Mouse (Mus musculus) lung, postnatal 0 days (tissue): ENCODE results near the gene B830017H08Rik. TPM values are rescaled to one million over a fixed set of nuclear protein-coding genes. Genes with fewer than 3 reads are reported as not detected.

ENCODE experiments used
- ATAC-seq: fragments of 200-750 bp; cut with Nextera tagmentation; 2 replicates; pipeline ENCODE4 v1.8.0; 2017; ENCODE audit warnings: moderate library complexity
- DNase-seq: peaks from one replicate; pipeline ENCODE4 v3.0.0-alpha.2; 2016; ENCODE audit warnings: low spot score
- H3K27ac ChIP-seq: fragments of 300-500 bp; sonication (generic); 2 replicates; pipeline ENCODE4 v1.5.1; 2014; ENCODE audit warnings: antibody characterized with exemption, mild to moderate bottlenecking, low read length, mixed read lengths
- H3K27me3 ChIP-seq: fragments of 300-500 bp; sonication (generic); replicated peaks from 2 replicates; pipeline ENCODE4 v1.6.1; 2014; ENCODE audit warnings: low read length, mixed read lengths; ENCODE audit not compliant: insufficient read depth
- H3K36me3 ChIP-seq: fragments of 300-500 bp; sonication (generic); 2 replicates; pipeline ENCODE4 v1.6.1; 2014; ENCODE audit warnings: low read length, mixed read lengths; ENCODE audit not compliant: insufficient read depth
- H3K4me1 ChIP-seq: fragments of 300-500 bp; sonication (generic); 2 replicates; pipeline ENCODE4 v1.6.1; 2014; ENCODE audit warnings: antibody characterized with exemption, low read depth, low read length, mixed read lengths; ENCODE audit not compliant: insufficient read depth
- H3K4me2 ChIP-seq: fragments of 300-500 bp; sonication (generic); replicated peaks from 2 replicates; pipeline ENCODE4 v1.6.1; 2014; ENCODE audit warnings: low read depth, mild to moderate bottlenecking, low read length, moderate library complexity, mixed read lengths
- H3K4me3 ChIP-seq: fragments of 300-500 bp; sonication (generic); 2 replicates; pipeline ENCODE4 v1.5.1; 2014; ENCODE audit warnings: low read depth, low read length
- H3K9ac ChIP-seq: fragments of 300-500 bp; sonication (generic); replicated peaks from 2 replicates; pipeline ENCODE4 v1.6.1; 2014; ENCODE audit warnings: low read depth, mild to moderate bottlenecking
- H3K9me3 ChIP-seq: fragments of 300-500 bp; sonication (generic); 2 replicates; pipeline ENCODE4 v1.6.1; 2016; ENCODE audit warnings: low read length, mixed read lengths
- CTCF ChIP-seq: IDR thresholded peaks from 2 replicates; pipeline ENCODE4 v1.5.1; 2016; ENCODE audit warnings: antibody characterized with exemption, mild to moderate bottlenecking
- EP300 ChIP-seq: IDR thresholded peaks from 2 replicates; pipeline ENCODE4 v1.6.1; 2016; ENCODE audit warnings: antibody characterized with exemption, mild to moderate bottlenecking, control low read depth
- WGBS: fragments of 180-500 bp; shearing (Covaris S2); extraction: QIAGEN DNeasy Blood & Tissue Kit; methylation state at CpG from one replicate; pipeline ENCODE4 v1.1.7; 2014; 5-methylcytosine and 5-hydroxymethylcytosine counted together
- polyA plus RNA-seq: library from polyadenylated mRNA; unstranded; fragments of >200 nt; fragmentation: Nextera tagmentation; extraction: Ambion mirVana; gene quantifications from 2 replicates; pipeline ENCODE4 v1.2.1, GENCODE M21; 2015

Gene B830017H08Rik
- polyA plus RNA-seq, 1 experiment from 2014 or later, result not detected

DNA sequence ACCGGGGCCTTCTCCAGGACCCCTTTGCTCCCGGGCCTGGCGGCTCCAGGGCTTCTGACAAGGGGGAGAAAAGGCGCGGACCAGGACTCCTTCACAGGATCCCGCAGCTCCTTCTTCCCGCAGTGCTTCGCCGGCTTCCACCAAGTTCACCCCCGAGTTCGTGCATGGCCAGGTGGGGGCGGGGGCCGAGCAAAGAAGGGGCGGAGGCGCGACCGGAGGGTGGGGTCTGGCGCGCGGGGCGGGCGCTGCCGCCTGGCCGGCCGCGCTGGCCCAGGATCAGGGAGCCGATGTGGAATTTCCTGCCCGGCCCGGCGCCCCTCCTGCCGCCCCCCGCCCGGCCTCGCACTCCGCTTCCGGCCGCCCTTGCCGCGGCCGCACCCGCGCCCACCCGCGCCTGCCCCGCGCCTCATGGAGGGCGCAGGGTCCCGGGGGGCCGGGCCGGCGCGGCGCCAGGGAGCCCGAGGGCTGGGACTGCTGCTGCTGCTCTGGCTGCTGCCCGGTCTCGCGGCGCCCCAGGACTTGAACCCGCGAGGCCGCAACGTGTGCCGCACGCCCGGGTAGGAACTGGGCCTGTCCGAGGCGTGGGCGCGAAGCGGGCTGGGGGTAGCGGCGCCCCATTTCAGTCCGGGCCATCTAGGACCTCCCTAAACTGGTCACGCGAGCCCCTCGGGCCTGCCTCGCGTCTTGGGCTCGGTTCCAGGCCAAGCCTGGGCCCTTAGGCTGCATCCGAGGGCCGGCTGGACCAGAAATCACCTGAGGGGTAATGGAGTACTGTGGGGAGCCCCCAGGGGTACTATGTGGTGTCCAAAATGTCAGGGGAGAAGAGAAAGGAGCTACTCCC is 35.7 kb upstream of the B830017H08Rik start, which contains the start of gene Scarf2:
Gene Scarf2 (plus strand): TSS at position 312 of the 841 bp plus-strand sequence.
- H3K9me3 ChIP-seq, result no peaks in the 10 kb centered on the region
- TF ChIP-seq EP300 (no peak), CTCF (no peak)
- peak; percentile 87 for DNase-seq
- 2% methylated on average over 42 of the region's 81 CpGs for WGBS
- peaks cover 7% of the 10 kb centered on the region; the same call in 1 of the 2 replicates for H3K4me1 ChIP-seq
- H3K27me3 ChIP-seq, result peaks cover 11% of the 10 kb centered on the region; the same call in 1 of the 2 replicates
- ATAC-seq, result peak; percentile 54
- peak within 1 kb of the TSS; percentile 94 for H3K27ac ChIP-seq
- H3K9ac ChIP-seq, result peak within 1 kb of the TSS; percentile 58
- peak within 1 kb of the TSS; percentile 81 for H3K4me2 ChIP-seq
- H3K36me3 ChIP-seq, result no peaks in the 10 kb centered on the region
- peak within 1 kb of the TSS; percentile 52 for H3K4me3 ChIP-seq

DNA sequence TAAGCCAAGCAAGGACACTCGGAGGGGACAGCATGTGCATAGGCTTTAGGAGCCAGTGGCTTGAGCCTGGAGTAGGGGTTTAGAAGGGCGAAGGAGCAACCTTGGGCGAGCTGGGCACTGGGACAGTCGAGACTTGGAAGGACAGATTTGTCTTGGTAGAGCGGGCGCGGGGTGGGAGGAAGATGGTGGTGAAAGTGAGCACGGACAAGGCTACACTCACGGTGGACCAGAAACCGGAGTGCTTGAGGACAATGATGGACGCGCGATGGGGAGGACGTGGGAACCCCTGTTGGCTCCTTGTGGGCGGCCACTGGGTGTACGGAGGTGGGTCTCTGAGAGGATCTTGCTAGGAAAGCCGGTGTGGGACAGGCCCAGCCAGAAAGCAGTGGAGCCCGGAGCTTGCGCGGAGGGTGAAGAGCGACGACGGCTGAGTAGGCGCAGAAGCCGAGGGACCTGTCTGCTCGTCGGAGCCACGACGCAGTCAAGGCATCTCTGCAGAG is 35.1 kb upstream of the B830017H08Rik start:
- Histone ChIP-seq H3K4me2 (peak overlapping the region; percentile 81), H3K9ac (peak overlapping the region; percentile 58), H3K27ac (peak overlapping the region; percentile 94), H3K4me3 (peak overlapping the region; percentile 52), H3K27me3 (peaks cover 18% of the 10 kb centered on the region; the same call in 1 of the 2 replicates), H3K4me1 (peaks cover 14% of the 10 kb centered on the region; the same call in 1 of the 2 replicates), H3K9me3 (no peaks in the 10 kb centered on the region), H3K36me3 (no peaks in the 10 kb centered on the region)
- 5% methylated on average over 29 of the region's 29 CpGs for WGBS
- DNase-seq, result peak; percentile 31
- no peak for TF ChIP-seq CTCF
- 0 out of 2 replicates have a peak, but pooled peaks have one; percentile 1 for ATAC-seq

DNA sequence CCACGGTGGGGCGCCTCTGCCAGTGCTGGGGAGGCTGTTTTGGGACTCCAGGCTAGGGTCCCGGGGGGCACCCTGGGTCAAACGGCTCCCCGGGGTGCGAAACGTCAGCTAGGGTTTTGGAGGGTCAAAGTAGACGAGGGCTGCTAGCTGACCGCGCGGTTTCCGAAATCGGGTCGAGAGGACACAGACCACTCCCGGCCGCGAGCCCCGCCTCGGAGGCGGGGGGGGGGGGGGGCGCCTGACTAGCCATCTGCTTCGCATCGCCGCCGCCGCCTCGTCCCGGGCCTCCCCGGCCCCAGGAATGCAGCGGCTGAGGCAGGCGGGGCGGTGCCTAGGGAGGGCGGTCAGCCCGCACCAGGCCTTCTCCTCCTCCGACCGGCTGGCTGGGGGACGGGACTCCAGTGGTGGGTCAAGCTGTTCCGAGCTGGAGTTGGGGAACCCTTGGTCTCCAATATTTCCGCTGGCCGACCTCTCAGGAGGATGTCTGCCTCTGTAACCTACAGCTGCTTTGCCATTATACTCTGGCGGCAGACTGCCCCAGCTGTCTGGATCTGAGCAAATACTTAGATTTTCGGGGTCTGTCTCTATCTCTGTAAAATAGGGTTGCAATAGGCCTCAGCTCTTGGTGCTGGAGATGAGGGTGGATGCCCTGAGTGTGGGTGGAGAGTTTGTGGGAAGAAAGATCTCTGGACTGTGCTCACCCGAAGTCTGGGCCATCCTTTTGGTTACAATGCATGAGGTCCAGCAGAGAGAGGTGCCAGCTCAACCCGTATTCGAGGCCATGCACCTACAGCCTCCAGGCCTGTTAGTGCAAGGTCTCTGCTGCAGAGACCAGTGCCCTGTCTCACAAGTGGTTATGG is 34.4 kb upstream of the B830017H08Rik start:
- DNase-seq, result peak; percentile 92
- ATAC-seq, result peak; percentile 76
- Histone ChIP-seq H3K27ac (peak overlapping the region; percentile 94), H3K4me2 (peak overlapping the region; percentile 81), H3K9me3 (no peaks in the 10 kb centered on the region), H3K4me1 (peaks cover 16% of the 10 kb centered on the region; the same call in 1 of the 2 replicates), H3K36me3 (no peaks in the 10 kb centered on the region), H3K9ac (peak overlapping the region; percentile 58), H3K27me3 (peaks cover 22% of the 10 kb centered on the region; the same call in 1 of the 2 replicates), H3K4me3 (peak overlapping the region; percentile 52)
- 11% methylated on average over 28 of the region's 45 CpGs for WGBS
- TF ChIP-seq EP300 (no peak), CTCF (no peak)

DNA sequence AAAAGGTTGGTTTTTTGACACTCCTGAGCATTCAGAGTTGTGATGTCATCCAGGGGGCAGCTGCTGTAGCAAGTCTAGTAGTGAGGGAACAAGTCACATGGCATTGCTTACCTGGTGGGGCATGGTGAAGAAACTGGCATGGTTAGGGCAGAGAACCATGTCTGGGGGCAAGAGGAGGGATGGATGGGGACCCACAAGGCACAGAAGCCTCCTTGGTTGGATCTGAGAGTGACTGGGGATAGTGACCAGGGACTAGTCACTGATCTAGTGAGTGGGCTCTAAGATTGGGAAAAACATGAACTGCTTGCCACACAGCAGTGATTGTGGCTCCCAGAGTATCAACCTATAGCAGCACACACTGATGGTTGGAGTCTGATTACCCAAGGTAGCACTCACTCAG is 33.3 kb upstream of the B830017H08Rik start:
- Histone ChIP-seq H3K4me3 (no peak overlapping the region), H3K9me3 (no peaks in the 10 kb centered on the region), H3K36me3 (no peaks in the 10 kb centered on the region), H3K27me3 (peaks cover 28% of the 10 kb centered on the region), H3K27ac (no peak overlapping the region), H3K4me1 (peaks cover 23% of the 10 kb centered on the region; the same call in 1 of the 2 replicates), H3K9ac (no peak overlapping the region), H3K4me2 (no peak overlapping the region)
- no peak for ATAC-seq
- TF ChIP-seq CTCF (no peak), EP300 (no peak)
- no peak for DNase-seq

DNA sequence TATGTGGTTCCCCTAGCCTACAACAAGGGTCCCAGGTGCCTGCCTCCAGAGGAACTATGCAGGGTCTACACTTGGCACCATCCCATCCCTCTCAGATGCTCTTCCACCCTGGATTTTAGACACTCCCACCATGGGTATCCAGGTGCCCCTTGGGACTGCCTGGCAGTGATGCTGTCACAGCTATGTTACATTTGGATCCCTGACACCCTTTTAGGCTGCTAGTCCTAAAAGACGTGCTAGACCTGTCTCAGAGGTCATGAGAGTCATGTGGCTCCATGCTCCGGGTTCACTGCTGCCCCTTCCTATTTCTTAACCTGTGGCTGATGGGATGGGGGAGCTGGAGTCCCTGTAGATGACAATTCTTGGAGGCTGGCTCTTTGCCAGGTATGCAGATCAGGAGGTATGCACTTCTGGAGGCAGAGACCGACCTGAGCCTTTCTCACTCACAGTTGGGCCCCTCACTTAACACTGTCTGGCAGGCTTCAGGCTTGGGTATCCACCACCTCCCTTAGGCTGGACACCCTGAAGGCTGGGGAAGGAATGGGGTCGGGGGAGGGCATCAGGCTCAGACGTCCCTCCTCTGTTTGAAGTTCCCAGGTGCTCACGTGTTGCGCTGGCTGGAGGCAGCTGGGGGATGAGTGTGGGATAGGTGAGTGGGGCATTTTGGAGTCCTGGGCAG is 31.0 kb upstream of the B830017H08Rik start:
- no peaks in the 10 kb centered on the region for H3K9me3 ChIP-seq
- ATAC-seq, result no peak
- DNase-seq, result no peak
- H3K4me1 ChIP-seq, result peaks cover 26% of the 10 kb centered on the region
- WGBS, result 24% methylated on average over 7 of the region's 7 CpGs
- no peak overlapping the region for H3K4me2 ChIP-seq
- H3K27me3 ChIP-seq, result peaks cover 38% of the 10 kb centered on the region
- no peak overlapping the region for H3K9ac ChIP-seq
- TF ChIP-seq EP300, result no peak
- no peak for TF ChIP-seq CTCF
- H3K36me3 ChIP-seq, result no peaks in the 10 kb centered on the region
- H3K27ac ChIP-seq, result no peak overlapping the region
- 0 out of 2 replicates have a peak overlapping the region, but pooled peaks have one; percentile 28 for H3K4me3 ChIP-seq
